Mouse (Mus musculus): ENCODE measurements around the gene Gm47841. TPM values are rescaled to one million over a fixed set of nuclear protein-coding genes. Genes with fewer than 3 reads are reported as not detected.

The Gm47841 gene
- total and polyA plus RNA-seq, 3 experiments, result not detected

DNA sequence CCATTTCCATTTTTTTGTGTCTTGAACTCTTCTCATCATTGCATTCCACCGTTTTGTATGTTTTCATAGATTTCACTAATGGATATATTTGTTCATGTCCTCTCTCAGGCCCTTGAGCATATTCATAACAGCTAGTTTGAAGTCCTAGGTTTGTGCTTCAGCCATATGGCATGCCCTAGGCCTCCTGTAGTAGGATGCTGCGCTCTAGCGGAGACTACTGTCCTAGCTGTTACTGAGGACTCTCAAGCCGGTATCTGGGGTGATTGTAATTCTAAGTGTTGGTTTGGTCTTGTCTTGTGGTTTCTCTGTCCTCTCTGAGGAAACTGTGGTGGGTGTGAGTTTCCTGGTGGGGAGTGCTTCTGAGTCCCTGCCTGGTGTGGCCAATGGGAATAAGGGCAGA, 50.1 kb downstream of the Gm47841 start:
- no peak overlapping the region for H3K4me2 ChIP-seq (ENCODE audit: insufficient read depth, low read depth, poor library complexity, severe bottlenecking)
- no peak overlapping the region for H3K4me3 ChIP-seq (replicated peaks in 1 of 3; ENCODE audit: low read depth in 2 of 3, low read length in 2 of 3, poor library complexity in 1 of 3)
- peak; percentile 58 for TF ChIP-seq SMC3 (IDR thresholded peaks at IDR 0.05; ENCODE audit: low read depth, low read length)
- TF ChIP-seq CTCF (conservative IDR thresholded peaks at IDR 0.05 in 1 of 2, IDR thresholded peaks at IDR 0.05 in 1 of 2; ENCODE audit: low read depth in 2 of 2, low read length in 2 of 2), result peak in 1 of 2 experiments; percentile 78; a peak in 2 of 4 replicates
- no peak for TF ChIP-seq ZNF384 (IDR thresholded peaks at IDR 0.05; ENCODE audit: low read depth, low read length)
- TF ChIP-seq ZMIZ1 (IDR thresholded peaks at IDR 0.05; ENCODE audit: low read depth, low read length), result no peak
- TF ChIP-seq ZC3H11A (IDR thresholded peaks at IDR 0.05; ENCODE audit: low read depth, low read length), result no peak
- peak; percentile 77 for TF ChIP-seq RAD21 (IDR thresholded peaks at IDR 0.05; ENCODE audit: low read depth, low read length)
- 0 out of 2 replicates have a peak, but pooled peaks have one; percentile 15 for TF ChIP-seq TCF12 (IDR thresholded peaks at IDR 0.05; ENCODE audit: low read depth, low read length)
- H3K27me3 ChIP-seq (replicated peaks), result peaks cover 63% of the 10 kb centered on the region
- H3K4me1 ChIP-seq (ENCODE audit: control insufficient read depth in 1 of 2, insufficient read depth in 2 of 2), result 0 out of 4 replicates have a peak, but pooled peaks cover 0 to 4% of the 10 kb centered on the region in 2 experiments
- in situ Hi-C loops (cut with MboI; ENCODE audit: low pct_ligation_motif_present, low pct_unique_long_range_greater_than_20kb, low sequenced_read_pairs), result loop anchor here (10.0 kb wide), 1 partner anchor 162 kb away; no protein-coding TSS in a partner anchor
- DNase-seq (ENCODE audit: extremely low read depth), result peak; percentile 26
- no peaks in the 10 kb centered on the region for H3K36me3 ChIP-seq (replicated peaks in 1 of 2; ENCODE audit: control insufficient read depth in 1 of 2, insufficient read depth in 1 of 2, low read length in 1 of 2)
- H3K9ac ChIP-seq (ENCODE audit: insufficient read depth, low read depth), result no peak overlapping the region
- no peaks in the 10 kb centered on the region for H3K9me3 ChIP-seq (replicated peaks; ENCODE audit: low read length)
- H3K79me2 ChIP-seq (replicated peaks; ENCODE audit: control insufficient read depth, extremely low read depth, insufficient read depth, poor library complexity, severe bottlenecking), result no peaks in the 10 kb centered on the region
- H3K27ac ChIP-seq (ENCODE audit: insufficient read depth, low read depth), result no peak overlapping the region
- dilution Hi-C loops (cut with MboI; ENCODE audit: extremely low pct_ligation_motif_present, extremely low pct_unique_long_range_greater_than_20kb, low sequenced_read_pairs), result no loop called here

Other genes starting within 250 kb of the Gm47841 start
- gene Scn8a, start 177.5 kb downstream of the Gm47841 start, total RNA-seq (2012; rRNA removed), result 0.04 and 0.13 TPM in 2 replicates
- 0.09 and 0.15 TPM in 2 replicates for gene Scn8a, start 177.5 kb downstream of the Gm47841 start, total RNA-seq (2014; rRNA removed)
- gene Scn8a, start 177.5 kb downstream of the Gm47841 start, polyA plus RNA-seq (2012; ENCODE audit: insufficient read length, low read depth), result 0.39 and 0.44 TPM in 2 replicates
- not detected in 2 replicates for gene Fignl2, start 31.2 kb upstream of the Gm47841 start, total RNA-seq (2012; rRNA removed)
- gene Fignl2, start 31.2 kb upstream of the Gm47841 start, total RNA-seq (2014; rRNA removed), result not detected in 2 replicates
- gene Fignl2, start 31.2 kb upstream of the Gm47841 start, polyA plus RNA-seq (2012; ENCODE audit: insufficient read length, low read depth), result not detected in 2 replicates
- gene Ankrd33, start 68.4 kb upstream of the Gm47841 start, total RNA-seq (2012; rRNA removed), result not detected in 2 replicates
- gene Ankrd33, start 68.4 kb upstream of the Gm47841 start, total RNA-seq (2014; rRNA removed), result not detected in 2 replicates
- gene Ankrd33, start 68.4 kb upstream of the Gm47841 start, polyA plus RNA-seq (2012; ENCODE audit: insufficient read length, low read depth), result not detected in 2 replicates
- gene Acvrl1, start 81.1 kb upstream of the Gm47841 start, total RNA-seq (2012; rRNA removed), result 2.8 and 5.2 TPM in 2 replicates
- gene Acvrl1, start 81.1 kb upstream of the Gm47841 start, total RNA-seq (2014; rRNA removed), result 4.0 and 6.3 TPM in 2 replicates
- gene Acvrl1, start 81.1 kb upstream of the Gm47841 start, polyA plus RNA-seq (2012; ENCODE audit: insufficient read length, low read depth), result 9.5 and 10.3 TPM in 2 replicates
- gene Acvr1b, start 126.7 kb upstream of the Gm47841 start, total RNA-seq (2012; rRNA removed), result 3.3 and 4.8 TPM in 2 replicates
- 2.6 and 2.9 TPM in 2 replicates for gene Acvr1b, start 126.7 kb upstream of the Gm47841 start, total RNA-seq (2014; rRNA removed)
- gene Acvr1b, start 126.7 kb upstream of the Gm47841 start, polyA plus RNA-seq (2012; ENCODE audit: insufficient read length, low read depth), result 2.7 TPM in 2 replicates
- gene Grasp, start 176.8 kb upstream of the Gm47841 start, total RNA-seq (2012; rRNA removed), result 2.9 and 6.7 TPM in 2 replicates
- gene Grasp, start 176.8 kb upstream of the Gm47841 start, total RNA-seq (2014; rRNA removed), result 1.4 and 2.3 TPM in 2 replicates
- 2.4 TPM in 2 replicates for gene Grasp, start 176.8 kb upstream of the Gm47841 start, polyA plus RNA-seq (2012; ENCODE audit: insufficient read length, low read depth)
- 0.42 and 0.89 TPM in 2 replicates for gene Nr4a1, start 206.9 kb upstream of the Gm47841 start, total RNA-seq (2012; rRNA removed)
- gene Nr4a1, start 206.9 kb upstream of the Gm47841 start, total RNA-seq (2014; rRNA removed), result 0.57 and 0.60 TPM in 2 replicates
- 1.1 and 1.6 TPM in 2 replicates for gene Nr4a1, start 206.9 kb upstream of the Gm47841 start, polyA plus RNA-seq (2012; ENCODE audit: insufficient read length, low read depth)
- 56.9 and 58.8 TPM in 2 replicates for gene Atg101, start 236.9 kb upstream of the Gm47841 start, total RNA-seq (2012; rRNA removed)
- gene Atg101, start 236.9 kb upstream of the Gm47841 start, total RNA-seq (2014; rRNA removed), result 61.2 and 61.3 TPM in 2 replicates
- 49.1 and 55.9 TPM in 2 replicates for gene Atg101, start 236.9 kb upstream of the Gm47841 start, polyA plus RNA-seq (2012; ENCODE audit: insufficient read length, low read depth)
- gene 6030408B16Rik, start 245.8 kb upstream of the Gm47841 start, total RNA-seq (2012; rRNA removed), result 0.13 TPM in 1 of 2 replicates, not detected in the other
- 0.17 and 0.20 TPM in 2 replicates for gene 6030408B16Rik, start 245.8 kb upstream of the Gm47841 start, total RNA-seq (2014; rRNA removed)
- not detected in 2 replicates for gene 6030408B16Rik, start 245.8 kb upstream of the Gm47841 start, polyA plus RNA-seq (2012; ENCODE audit: insufficient read length, low read depth)

Data from CH12.LX (cell line).